Mouse (Mus musculus) midbrain, postnatal 0 days (tissue): Measurements from ENCODE around the gene Pus7l. TPM values are rescaled to one million over a fixed set of nuclear protein-coding genes. Genes with fewer than 3 reads are reported as not detected.

Source experiments
- ATAC-seq: fragments of 200-750 bp; cut with Nextera tagmentation; 2 replicates; pipeline ENCODE4 v1.8.0; 2017; ENCODE audit warnings: moderate number of reproducible peaks, mild to moderate bottlenecking, moderate TSS enrichment, moderate library complexity; ENCODE audit not compliant: low FRiP score
- DNase-seq: peaks from one replicate; pipeline ENCODE4 v3.0.0-alpha.2; 2015; ENCODE audit warnings: low spot score
- H3K27ac ChIP-seq: fragments of 300-500 bp; sonication (generic); 2 replicates; pipeline ENCODE4 v1.5.1; 2014; ENCODE audit warnings: low read depth, mild to moderate bottlenecking, low read length, mixed read lengths
- H3K27me3 ChIP-seq: fragments of 300-500 bp; sonication (generic); 2 replicates; pipeline ENCODE4 v1.6.1; 2014; ENCODE audit warnings: low read length, control low read depth, mixed read lengths; ENCODE audit not compliant: insufficient read depth
- H3K36me3 ChIP-seq: fragments of 300-500 bp; sonication (generic); 2 replicates; pipeline ENCODE4 v1.6.1; 2014; ENCODE audit warnings: low read length, control low read depth, mixed read lengths; ENCODE audit not compliant: insufficient read depth
- H3K4me1 ChIP-seq: fragments of 300-500 bp; sonication (generic); 2 replicates; pipeline ENCODE4 v1.6.1; 2014; ENCODE audit warnings: mild to moderate bottlenecking, control low read depth, antibody characterized with exemption, low read length, mixed read lengths; ENCODE audit not compliant: insufficient read depth
- H3K4me2 ChIP-seq: fragments of 300-500 bp; sonication (generic); 2 replicates; pipeline ENCODE4 v1.6.1; 2014; ENCODE audit warnings: low read depth, mild to moderate bottlenecking, low read length, mixed read lengths; ENCODE audit not compliant: poor library complexity, severe bottlenecking
- H3K4me3 ChIP-seq: fragments of 300-500 bp; sonication (generic); 2 replicates; pipeline ENCODE4 v1.5.1; 2014; ENCODE audit warnings: low read depth, mild to moderate bottlenecking, low read length, moderate library complexity
- H3K9ac ChIP-seq: fragments of 300-500 bp; sonication (generic); replicated peaks from 2 replicates; pipeline ENCODE4 v1.6.1; 2014; ENCODE audit warnings: mild to moderate bottlenecking, low read length, moderate library complexity, mixed read lengths; ENCODE audit not compliant: poor library complexity, severe bottlenecking
- H3K9me3 ChIP-seq: fragments of 300-500 bp; sonication (generic); 2 replicates; pipeline ENCODE4 v1.6.1; 2016; ENCODE audit warnings: low read length, control low read depth
- CTCF ChIP-seq: IDR thresholded peaks from 2 replicates; pipeline ENCODE4 v1.5.1; 2016; ENCODE audit warnings: antibody characterized with exemption, mild to moderate bottlenecking
- WGBS: fragments of 180-500 bp; shearing (Covaris S2); extraction: QIAGEN DNeasy Blood & Tissue Kit; methylation state at CpG from one replicate; pipeline ENCODE4 v1.1.7; 2014; 5-methylcytosine and 5-hydroxymethylcytosine counted together
- polyA plus RNA-seq: library from polyadenylated mRNA; unstranded; fragments of >200 nt; fragmentation: Nextera tagmentation; extraction: Ambion mirVana; gene quantifications from 2 replicates; pipeline ENCODE4 v1.2.1, GENCODE M21; 2015
- total RNA-seq: library from RNA; depleted of rRNA; stranded (reverse); fragments of >200 nt; gene quantifications from 2 replicates; pipeline ENCODE4 v1.2.3, GENCODE M21; 2014

Pus7l gene
- total and polyA plus RNA-seq, 2 experiments from 2014 or later, result 4.5 to 4.8 TPM

GRCm38 (mm10) chr15:94482555-94482954 is 60.8 kb downstream of the Pus7l start:
- H3K9me3 ChIP-seq, result no peaks in the 10 kb centered on the region
- H3K36me3 ChIP-seq, result no peaks in the 10 kb centered on the region
- no peaks in the 10 kb centered on the region for H3K4me1 ChIP-seq
- 84% methylated on average over 2 of the region's 2 CpGs for WGBS
- TF ChIP-seq CTCF, result no peak
- H3K9ac ChIP-seq, result no peak overlapping the region
- no peaks in the 10 kb centered on the region for H3K27me3 ChIP-seq
- H3K4me2 ChIP-seq, result no peak overlapping the region
- ATAC-seq (no peak), DNase-seq (no peak)
- H3K4me3 ChIP-seq, result no peak overlapping the region
- no peak overlapping the region for H3K27ac ChIP-seq

DNA sequence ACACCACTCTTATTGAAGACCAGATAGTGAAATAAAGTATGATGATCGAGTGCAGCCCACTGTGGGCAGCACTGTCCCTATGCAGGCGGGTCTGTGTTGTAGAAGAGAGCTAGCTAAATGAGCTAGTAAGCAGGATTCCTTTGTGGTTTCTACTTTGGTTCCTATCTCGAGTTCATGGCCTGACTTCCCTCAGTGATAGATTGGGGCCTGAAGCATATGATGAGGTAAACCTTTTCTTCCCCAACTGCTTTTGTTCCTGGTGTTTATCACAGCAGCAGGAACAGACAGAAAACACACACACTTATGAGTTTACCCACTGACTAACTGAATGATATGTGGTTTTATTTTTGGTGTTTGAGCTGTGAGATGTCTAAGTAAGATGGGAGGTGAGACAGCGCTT is 62.6 kb downstream of the Pus7l start:
- no peaks in the 10 kb centered on the region for H3K4me1 ChIP-seq

GRCm38 (mm10) chr15:94480248-94480647 is 63.1 kb downstream of the Pus7l start:
- H3K27ac ChIP-seq, result no peak overlapping the region
- H3K4me2 ChIP-seq, result no peak overlapping the region
- no peaks in the 10 kb centered on the region for H3K27me3 ChIP-seq
- no peak overlapping the region for H3K9ac ChIP-seq
- DNase-seq (no peak), ATAC-seq (no peak)
- H3K4me1 ChIP-seq, result no peaks in the 10 kb centered on the region
- no peaks in the 10 kb centered on the region for H3K36me3 ChIP-seq
- 91% methylated on average over 5 of the region's 5 CpGs for WGBS
- no peaks in the 10 kb centered on the region for H3K9me3 ChIP-seq
- no peak for TF ChIP-seq CTCF
- no peak overlapping the region for H3K4me3 ChIP-seq

More for the DNA sequence above, 62.6 kb downstream of the Pus7l start:
- ATAC-seq (no peak), DNase-seq (no peak)
- no peak overlapping the region for H3K4me2 ChIP-seq
- no peak overlapping the region for H3K4me3 ChIP-seq
- H3K9ac ChIP-seq, result no peak overlapping the region
- H3K9me3 ChIP-seq, result no peaks in the 10 kb centered on the region
- no peak overlapping the region for H3K27ac ChIP-seq
- 91% methylated on average over 4 of the region's 4 CpGs for WGBS
- no peaks in the 10 kb centered on the region for H3K27me3 ChIP-seq
- TF ChIP-seq CTCF, result no peak
- no peaks in the 10 kb centered on the region for H3K36me3 ChIP-seq

DNA sequence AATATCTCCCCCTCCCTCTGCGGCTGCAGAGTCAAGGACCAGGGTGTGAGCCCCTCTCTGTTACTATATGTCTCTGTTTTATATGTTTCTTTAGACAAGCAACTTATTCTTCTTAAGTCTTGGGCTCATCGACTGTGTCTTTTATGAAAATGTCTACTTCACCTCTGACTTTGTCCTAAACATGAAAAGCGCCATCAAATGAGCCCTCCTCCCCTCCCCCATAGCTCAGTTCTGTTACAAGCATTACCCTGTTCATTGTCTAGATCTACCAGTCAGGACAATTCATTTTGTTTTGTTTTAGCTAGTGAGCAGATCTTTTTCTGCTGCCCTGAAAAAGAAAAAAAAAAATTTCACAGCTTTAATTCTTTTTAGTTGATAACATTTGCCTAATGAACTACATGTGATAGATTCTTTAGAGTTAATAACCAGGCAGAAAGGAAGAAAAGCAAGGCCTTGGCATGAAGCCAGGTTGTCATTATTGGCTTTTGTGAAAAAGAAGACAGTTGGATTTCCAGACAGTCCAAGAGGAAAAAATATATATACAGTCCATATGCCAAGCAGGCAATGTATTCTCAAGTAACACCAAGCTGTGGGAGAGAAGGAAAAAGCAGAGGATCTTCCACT is 63.7 kb downstream of the Pus7l start:
- Histone ChIP-seq H3K9me3 (no peaks in the 10 kb centered on the region), H3K36me3 (no peaks in the 10 kb centered on the region), H3K9ac (no peak overlapping the region), H3K27ac (no peak overlapping the region), H3K4me2 (no peak overlapping the region), H3K4me1 (no peaks in the 10 kb centered on the region), H3K27me3 (no peaks in the 10 kb centered on the region), H3K4me3 (no peak overlapping the region)
- no peak for TF ChIP-seq CTCF
- 70% methylated on average over 3 of the region's 3 CpGs for WGBS
- DNase-seq (no peak), ATAC-seq (no peak)

DNA sequence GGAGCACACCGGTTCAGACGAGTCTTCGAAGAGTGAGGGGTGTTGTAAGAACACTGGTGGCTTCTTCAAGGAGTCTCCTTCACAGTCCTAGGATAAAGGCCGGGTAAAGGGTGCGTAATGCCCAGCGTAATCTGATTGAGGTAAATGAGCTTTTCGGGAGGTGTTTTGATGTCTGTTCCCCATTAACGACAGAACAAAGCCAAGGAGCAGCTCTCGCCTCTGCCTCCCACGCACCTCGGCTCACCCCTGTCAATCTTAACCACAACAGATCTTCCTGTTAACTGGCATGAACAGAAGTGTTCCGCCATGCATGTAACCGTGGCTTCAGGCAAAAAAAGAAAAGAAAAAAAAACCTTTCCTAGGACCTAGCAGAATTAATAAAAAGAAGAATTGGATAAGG is 64.6 kb downstream of the Pus7l start:
- ATAC-seq (no peak), DNase-seq (no peak)
- Histone ChIP-seq H3K27me3 (no peaks in the 10 kb centered on the region), H3K36me3 (no peaks in the 10 kb centered on the region), H3K9ac (no peak overlapping the region), H3K4me1 (no peaks in the 10 kb centered on the region), H3K9me3 (no peaks in the 10 kb centered on the region), H3K27ac (no peak overlapping the region), H3K4me2 (no peak overlapping the region), H3K4me3 (no peak overlapping the region)
- no peak for TF ChIP-seq CTCF
- WGBS, result 27% methylated on average over 13 of the region's 13 CpGs

GRCm38 (mm10) chr15:94477287-94477686 is 66.1 kb downstream of the Pus7l start:
- Histone ChIP-seq H3K4me3 (no peak overlapping the region), H3K27me3 (no peaks in the 10 kb centered on the region), H3K4me1 (no peaks in the 10 kb centered on the region), H3K4me2 (no peak overlapping the region), H3K9me3 (no peaks in the 10 kb centered on the region), H3K36me3 (no peaks in the 10 kb centered on the region), H3K27ac (no peak overlapping the region), H3K9ac (no peak overlapping the region)
- WGBS, result 17% methylated on average over 7 of the region's 7 CpGs
- no peak for TF ChIP-seq CTCF
- peak; percentile 45 for DNase-seq
- ATAC-seq, result no peak
